Mouse (Mus musculus) limb, embryonic 14.5 days (tissue): ENCODE data around the gene Piezo1. TPM values are rescaled to one million over a fixed set of nuclear protein-coding genes. Genes with fewer than 3 reads are reported as not detected.

Experiments used
- ATAC-seq: fragments of 200-750 bp; cut with Nextera tagmentation; 2 replicates; pipeline ENCODE4 v1.8.0; 2017; ENCODE audit warnings: low read depth, moderate number of reproducible peaks, moderate TSS enrichment; ENCODE audit not compliant: low FRiP score
- DNase-seq: peaks from one replicate; pipeline ENCODE4 v3.0.0-alpha.2; 2015; ENCODE audit warnings: low spot score
- H3K27ac ChIP-seq: fragments of 300-500 bp; sonication (generic); replicated peaks from 2 replicates; pipeline ENCODE4 v1.5.1; 2014; ENCODE audit warnings: low read depth, mild to moderate bottlenecking, low read length, moderate library complexity, mixed read lengths
- H3K27me3 ChIP-seq: fragments of 300-500 bp; sonication (generic); 2 replicates; pipeline ENCODE4 v1.6.1; 2014; ENCODE audit warnings: low read length, mixed read lengths; ENCODE audit not compliant: control insufficient read depth, insufficient read depth
- H3K36me3 ChIP-seq: fragments of 300-500 bp; sonication (generic); 2 replicates; pipeline ENCODE4 v1.6.1; 2014; ENCODE audit warnings: mild to moderate bottlenecking, low read length, moderate library complexity, mixed read lengths; ENCODE audit not compliant: control insufficient read depth, insufficient read depth
- H3K4me1 ChIP-seq: fragments of 300-500 bp; sonication (generic); 2 replicates; pipeline ENCODE4 v1.6.1; 2014; ENCODE audit warnings: antibody characterized with exemption, low read length, mixed read lengths; ENCODE audit not compliant: control insufficient read depth, insufficient read depth
- H3K4me2 ChIP-seq: fragments of 300-500 bp; sonication (generic); replicated peaks from 2 replicates; pipeline ENCODE4 v1.6.1; 2014; ENCODE audit warnings: low read depth, mild to moderate bottlenecking, low read length, moderate library complexity; ENCODE audit not compliant: severe bottlenecking
- H3K4me3 ChIP-seq: fragments of 300-500 bp; sonication (generic); replicated peaks from 2 replicates; pipeline ENCODE4 v1.5.1; 2014; ENCODE audit warnings: low read length
- H3K9ac ChIP-seq: fragments of 300-500 bp; sonication (generic); 2 replicates; pipeline ENCODE4 v1.6.1; 2014; ENCODE audit warnings: mild to moderate bottlenecking, low read depth, low read length, moderate library complexity; ENCODE audit not compliant: severe bottlenecking
- H3K9me3 ChIP-seq: fragments of 300-500 bp; sonication (generic); 2 replicates; pipeline ENCODE4 v1.6.1; 2016; ENCODE audit warnings: low read length; ENCODE audit not compliant: control insufficient read depth
- POLR2A ChIP-seq: fragments of 200-500 bp; IDR thresholded peaks from 2 replicates; pipeline ENCODE4 v1.8.0; 2012; ENCODE audit warnings: inconsistent platforms, mild to moderate bottlenecking, moderate library complexity, borderline replicate concordance; ENCODE audit not compliant: insufficient read depth, insufficient read length; ENCODE audit errors: extremely low read depth
- WGBS: fragments of 180-500 bp; shearing (Covaris S2); extraction: QIAGEN DNeasy Blood & Tissue Kit; methylation state at CpG from one replicate; pipeline ENCODE4 v1.1.7; 2014; 5-methylcytosine and 5-hydroxymethylcytosine counted together
- polyA plus RNA-seq, 2 experiments: library from polyadenylated mRNA; depleted of rRNA in 1 of 2; stranded (reverse) in 1 of 2; unstranded in 1 of 2; fragments of >200 nt; fragmentation: Nextera tagmentation in 1 of 2; extraction: Ambion mirVana in 1 of 2; gene quantifications; 2 replicates each; pipeline versions ENCODE4 v1.2.1 to v1.2.3; 2012 to 2014

Piezo1 gene
- polyA plus RNA-seq, 2 experiments: 20.7 to 93.3 TPM

DNA sequence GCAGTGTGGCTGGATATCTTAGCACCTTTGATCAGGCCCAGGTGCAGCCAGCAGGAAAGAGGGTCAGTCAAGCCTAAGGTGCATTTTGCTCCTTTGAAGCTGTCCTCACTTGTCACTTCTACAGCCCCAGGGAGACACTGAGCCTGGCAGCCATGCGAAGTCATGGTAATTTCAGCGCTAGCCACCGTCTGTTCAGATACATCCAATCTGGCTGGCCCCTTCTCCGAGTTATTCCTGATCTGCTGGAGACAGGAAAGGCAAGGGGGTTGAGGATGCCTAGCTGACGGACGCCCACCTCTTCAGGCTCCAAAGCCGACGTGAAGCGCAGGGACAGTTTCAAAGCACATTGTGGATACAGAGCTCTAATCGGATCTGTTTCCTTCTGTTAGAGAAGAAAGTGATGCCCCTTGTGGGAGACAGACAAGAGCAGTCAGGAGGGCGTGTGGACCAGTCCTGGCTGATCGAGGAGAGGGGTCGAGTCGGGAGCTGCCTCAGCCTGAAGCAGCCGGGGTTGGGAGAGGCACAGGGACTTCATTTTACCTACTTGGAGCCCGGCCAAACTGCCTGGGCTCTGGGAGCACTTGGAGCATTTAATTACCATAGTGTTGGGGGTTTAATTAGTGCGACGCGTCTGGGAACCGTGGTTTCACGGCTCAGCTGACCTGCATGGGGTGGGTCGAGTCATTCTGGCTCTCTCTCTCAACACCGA, 27.3 kb downstream of the Piezo1 start:
- WGBS: 12% methylated on average over 23 of the region's 23 CpGs
- TF ChIP-seq POLR2A: no peak
- no peaks in the 10 kb centered on the region for H3K27me3 ChIP-seq
- ATAC-seq (no peak), DNase-seq (peak; percentile 38)
- peak overlapping the region; percentile 48 for H3K27ac ChIP-seq
- H3K4me1 ChIP-seq: peaks cover 33% of the 10 kb centered on the region
- peak overlapping the region; percentile 6; the same call in 1 of the 2 replicates for H3K9ac ChIP-seq
- H3K4me2 ChIP-seq: peak overlapping the region; percentile 29
- 0 out of 2 replicates have a peak overlapping the region, but pooled peaks have one; percentile 2 for H3K4me3 ChIP-seq
- H3K36me3 ChIP-seq: no peaks in the 10 kb centered on the region
- no peaks in the 10 kb centered on the region for H3K9me3 ChIP-seq

DNA sequence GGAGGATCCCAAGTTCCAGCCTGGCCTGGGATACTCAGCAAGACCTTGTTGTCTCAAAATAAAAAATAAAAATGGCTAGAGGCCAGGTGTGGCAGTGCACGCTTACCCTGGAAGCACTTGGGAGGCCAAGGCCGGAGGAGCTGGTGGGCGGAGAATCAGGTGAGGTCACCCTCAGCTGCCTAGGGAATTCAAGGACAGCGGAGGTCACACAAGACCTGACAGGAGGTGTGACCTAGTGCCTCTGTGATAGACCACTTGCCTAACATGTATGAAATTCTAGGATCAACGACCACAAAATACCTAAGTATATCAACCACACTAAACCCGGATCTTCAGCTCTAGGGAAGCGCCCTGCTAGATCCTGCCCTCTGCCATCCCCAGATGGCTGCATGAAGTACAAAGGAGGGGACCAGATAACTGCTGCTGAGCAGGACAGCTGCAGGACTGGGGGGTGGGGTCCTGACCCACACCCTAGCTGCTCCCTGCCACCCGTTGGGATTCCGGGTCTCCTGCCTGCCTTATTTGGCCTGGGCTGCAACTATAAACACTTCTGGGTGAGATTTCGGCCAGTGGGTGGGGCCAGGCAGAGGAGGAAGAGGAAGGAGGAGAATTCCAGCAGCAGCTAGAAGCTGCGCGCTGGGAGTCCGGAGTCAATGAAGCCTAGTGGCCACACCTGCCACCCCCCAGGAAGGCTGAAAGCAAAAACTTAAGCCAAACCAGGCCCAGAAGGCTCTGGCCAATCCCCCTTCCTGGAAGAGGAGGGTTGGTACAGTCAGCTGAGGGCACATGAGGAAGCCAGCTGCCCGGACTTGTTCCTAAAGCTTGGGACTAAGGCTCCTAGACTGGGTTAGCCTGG, 28.1 kb downstream of the Piezo1 start:
- Histone ChIP-seq H3K4me2 (peak overlapping the region; percentile 29), H3K27ac (peak overlapping the region; percentile 48), H3K9ac (peak overlapping the region; percentile 6; the same call in 1 of the 2 replicates), H3K36me3 (no peaks in the 10 kb centered on the region), H3K4me3 (0 out of 2 replicates have a peak overlapping the region, but pooled peaks have one; percentile 2), H3K9me3 (no peaks in the 10 kb centered on the region), H3K27me3 (no peaks in the 10 kb centered on the region), H3K4me1 (peaks cover 40% of the 10 kb centered on the region)
- no peak for DNase-seq
- WGBS: 41% methylated on average over 14 of the region's 14 CpGs
- no peak for TF ChIP-seq POLR2A
- ATAC-seq: no peak

DNA sequence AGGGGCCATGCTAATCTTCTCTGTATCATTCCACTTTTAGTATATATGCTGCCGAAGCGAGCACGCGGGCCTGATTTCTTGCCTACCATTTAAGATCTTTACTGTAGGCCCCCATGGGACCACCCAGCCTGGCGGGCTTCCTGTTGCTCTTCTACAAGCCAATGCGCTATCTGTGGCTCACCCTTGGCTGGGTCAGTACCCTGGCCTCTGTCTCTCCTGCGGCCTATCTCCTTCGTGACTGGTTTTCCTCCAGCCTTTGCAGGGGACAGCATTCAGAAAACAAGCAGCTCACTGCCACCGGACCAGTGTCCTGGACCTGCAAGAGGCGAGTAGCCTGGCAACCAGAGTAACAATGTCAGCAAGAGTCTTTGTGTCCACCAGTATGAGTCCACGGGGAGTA, 30.5 kb downstream of the Piezo1 start:
- Histone ChIP-seq H3K9ac (no peak overlapping the region), H3K27ac (no peak overlapping the region), H3K4me3 (no peak overlapping the region), H3K36me3 (no peaks in the 10 kb centered on the region), H3K27me3 (no peaks in the 10 kb centered on the region), H3K9me3 (no peaks in the 10 kb centered on the region), H3K4me2 (no peak overlapping the region), H3K4me1 (peaks cover 44% of the 10 kb centered on the region)
- DNase-seq: no peak
- ATAC-seq: no peak
- 80% methylated on average over 11 of the region's 11 CpGs for WGBS
- no peak for TF ChIP-seq POLR2A

DNA sequence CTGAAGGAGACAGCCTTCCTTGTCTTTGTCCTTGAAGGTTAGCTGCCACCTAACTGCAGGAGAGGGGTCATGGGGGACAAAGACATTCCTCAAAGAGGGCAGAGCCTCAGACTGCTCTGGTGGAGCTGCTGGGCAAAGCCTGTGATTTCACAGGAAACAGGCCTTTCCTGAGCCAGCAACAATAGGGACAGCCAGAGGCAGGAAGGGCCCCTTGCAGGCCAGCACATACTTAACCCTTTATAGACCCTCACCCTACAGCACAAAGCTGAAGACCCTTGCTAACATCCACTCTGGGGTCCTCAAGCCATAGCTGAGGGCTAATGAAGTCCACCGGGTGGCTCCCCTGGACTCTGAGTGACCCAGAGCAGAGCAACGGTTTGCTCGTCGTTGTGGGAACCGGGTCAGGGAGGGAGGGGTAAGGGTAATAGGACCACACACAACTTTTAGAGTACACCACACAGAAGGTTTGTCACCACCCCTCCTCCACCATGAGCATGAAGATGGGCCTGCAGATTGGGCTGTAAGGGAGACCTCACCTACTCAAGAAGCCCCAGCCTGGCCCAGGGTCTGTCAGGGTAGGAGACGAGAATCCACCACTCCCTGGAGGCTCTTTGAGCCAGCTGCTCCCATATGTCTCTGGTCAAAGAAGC, 33.5 kb downstream of the Piezo1 start:
- Histone ChIP-seq H3K9ac (peak overlapping the region; percentile 34; the same call in 1 of the 2 replicates), H3K36me3 (peaks cover 4% of the 10 kb centered on the region; the same call in 1 of the 2 replicates), H3K4me2 (no peak overlapping the region; the same call in 1 of the 2 replicates), H3K27ac (peak overlapping the region; percentile 74), H3K4me1 (peaks cover 18% of the 10 kb centered on the region), H3K9me3 (no peaks in the 10 kb centered on the region), H3K4me3 (no peak overlapping the region), H3K27me3 (no peaks in the 10 kb centered on the region)
- WGBS: 10% methylated on average over 6 of the region's 6 CpGs
- DNase-seq (peak; percentile 31), ATAC-seq (peak; percentile 39)
- TF ChIP-seq POLR2A: no peak

DNA sequence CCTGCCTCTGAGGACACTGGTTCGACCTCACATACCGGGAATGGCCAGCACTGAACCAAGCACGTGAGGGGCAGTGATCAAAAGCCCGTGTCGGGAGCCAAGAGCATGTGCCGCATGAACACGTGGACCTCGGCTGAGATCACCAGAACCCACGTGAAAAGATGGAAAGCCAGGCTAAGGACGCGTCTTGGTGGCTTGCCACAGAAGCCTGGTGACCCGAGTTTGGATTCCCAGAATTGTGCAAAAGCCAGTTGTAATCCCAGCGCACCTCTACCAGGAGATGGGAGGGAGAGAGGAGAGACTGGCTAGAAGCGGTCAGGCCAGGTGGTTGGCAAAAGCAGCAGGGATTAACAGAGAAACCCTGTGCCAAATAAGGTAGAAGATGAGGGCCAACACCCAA, 35.4 kb downstream of the Piezo1 start:
- TF ChIP-seq POLR2A: no peak
- DNase-seq: no peak
- no peak overlapping the region for H3K4me2 ChIP-seq
- no peak for ATAC-seq
- WGBS: 93% methylated on average over 14 of the region's 14 CpGs
- H3K4me3 ChIP-seq: no peak overlapping the region
- no peak overlapping the region for H3K9ac ChIP-seq
- H3K4me1 ChIP-seq: peaks cover 23% of the 10 kb centered on the region
- peaks cover 10% of the 10 kb centered on the region; the same call in 1 of the 2 replicates for H3K36me3 ChIP-seq
- no peaks in the 10 kb centered on the region for H3K27me3 ChIP-seq
- H3K9me3 ChIP-seq: no peaks in the 10 kb centered on the region
- no peak overlapping the region for H3K27ac ChIP-seq
